Mouse (Mus musculus) liver, postnatal 0 days (tissue): Measurements from ENCODE around the gene Gpr25.

ENCODE experiments used
- CTCF ChIP-seq: sonication (generic); IDR thresholded peaks from 2 replicates; pipeline ENCODE4 v1.5.1; 2016; ENCODE audit warnings: antibody characterized with exemption, low read depth
- EP300 ChIP-seq: IDR thresholded peaks from 2 replicates; pipeline ENCODE4 v1.6.1; 2016; ENCODE audit warnings: antibody characterized with exemption, low read depth, mild to moderate bottlenecking

DNA sequence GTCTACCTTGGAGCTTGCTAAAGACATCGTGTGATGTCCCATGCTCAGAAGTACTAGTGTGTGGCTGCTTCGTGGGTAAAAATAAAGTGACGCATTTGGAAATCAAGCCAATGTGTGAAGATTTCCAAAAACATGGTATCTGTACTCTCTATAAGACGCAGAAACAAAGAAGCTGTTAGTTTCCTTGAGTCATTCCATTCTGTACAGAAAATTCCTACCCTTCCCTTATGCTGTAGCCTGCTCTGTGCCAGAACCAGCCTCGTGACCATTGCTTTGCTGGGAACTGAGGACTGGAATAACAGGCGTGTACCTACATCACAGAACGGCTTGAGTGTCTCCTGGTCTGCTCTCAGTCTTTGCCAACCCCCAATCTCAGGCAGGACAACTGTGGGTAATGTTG is 18.9 kb downstream of the Gpr25 start:
- TF ChIP-seq CTCF (no peak), EP300 (no peak)
